Mouse (Mus musculus) midbrain, postnatal 0 days (tissue): ENCODE data around the gene Klhl20. TPM values are rescaled to one million over a fixed set of nuclear protein-coding genes. Genes with fewer than 3 reads are reported as not detected.

ENCODE experiments used
- ATAC-seq: fragments of 200-750 bp; cut with Nextera tagmentation; 2 replicates; pipeline ENCODE4 v1.8.0; 2017; ENCODE audit warnings: moderate number of reproducible peaks, mild to moderate bottlenecking, moderate TSS enrichment, moderate library complexity; ENCODE audit not compliant: low FRiP score
- DNase-seq: peaks from one replicate; pipeline ENCODE4 v3.0.0-alpha.2; 2015; ENCODE audit warnings: low spot score
- H3K27ac ChIP-seq: fragments of 300-500 bp; sonication (generic); 2 replicates; pipeline ENCODE4 v1.5.1; 2014; ENCODE audit warnings: low read depth, mild to moderate bottlenecking, low read length, mixed read lengths
- H3K27me3 ChIP-seq: fragments of 300-500 bp; sonication (generic); 2 replicates; pipeline ENCODE4 v1.6.1; 2014; ENCODE audit warnings: low read length, control low read depth, mixed read lengths; ENCODE audit not compliant: insufficient read depth
- H3K36me3 ChIP-seq: fragments of 300-500 bp; sonication (generic); 2 replicates; pipeline ENCODE4 v1.6.1; 2014; ENCODE audit warnings: low read length, control low read depth, mixed read lengths; ENCODE audit not compliant: insufficient read depth
- H3K4me1 ChIP-seq: fragments of 300-500 bp; sonication (generic); 2 replicates; pipeline ENCODE4 v1.6.1; 2014; ENCODE audit warnings: mild to moderate bottlenecking, control low read depth, antibody characterized with exemption, low read length, mixed read lengths; ENCODE audit not compliant: insufficient read depth
- H3K4me2 ChIP-seq: fragments of 300-500 bp; sonication (generic); 2 replicates; pipeline ENCODE4 v1.6.1; 2014; ENCODE audit warnings: low read depth, mild to moderate bottlenecking, low read length, mixed read lengths; ENCODE audit not compliant: poor library complexity, severe bottlenecking
- H3K4me3 ChIP-seq: fragments of 300-500 bp; sonication (generic); 2 replicates; pipeline ENCODE4 v1.5.1; 2014; ENCODE audit warnings: low read depth, mild to moderate bottlenecking, low read length, moderate library complexity
- H3K9ac ChIP-seq: fragments of 300-500 bp; sonication (generic); replicated peaks from 2 replicates; pipeline ENCODE4 v1.6.1; 2014; ENCODE audit warnings: mild to moderate bottlenecking, low read length, moderate library complexity, mixed read lengths; ENCODE audit not compliant: poor library complexity, severe bottlenecking
- H3K9me3 ChIP-seq: fragments of 300-500 bp; sonication (generic); 2 replicates; pipeline ENCODE4 v1.6.1; 2016; ENCODE audit warnings: low read length, control low read depth
- CTCF ChIP-seq: IDR thresholded peaks from 2 replicates; pipeline ENCODE4 v1.5.1; 2016; ENCODE audit warnings: antibody characterized with exemption, mild to moderate bottlenecking
- WGBS: fragments of 180-500 bp; shearing (Covaris S2); extraction: QIAGEN DNeasy Blood & Tissue Kit; methylation state at CpG from one replicate; pipeline ENCODE4 v1.1.7; 2014; 5-methylcytosine and 5-hydroxymethylcytosine counted together
- polyA plus RNA-seq: library from polyadenylated mRNA; unstranded; fragments of >200 nt; fragmentation: Nextera tagmentation; extraction: Ambion mirVana; gene quantifications from 2 replicates; pipeline ENCODE4 v1.2.1, GENCODE M21; 2015
- total RNA-seq: library from RNA; depleted of rRNA; stranded (reverse); fragments of >200 nt; gene quantifications from 2 replicates; pipeline ENCODE4 v1.2.3, GENCODE M21; 2014; rRNA removed

Klhl20 gene
- total and polyA plus RNA-seq, 2 experiments from 2014 or later: 14.2 to 19.2 TPM

GRCm38 (mm10) chr1:161038968-161039721, 92.2 kb downstream of the Klhl20 start:
- 12% methylated on average over 3 of the region's 3 CpGs for WGBS
- Histone ChIP-seq H3K9ac (no peak overlapping the region), H3K36me3 (peaks cover 20% of the 10 kb centered on the region; the same call in 1 of the 2 replicates), H3K9me3 (no peaks in the 10 kb centered on the region), H3K27ac (no peak overlapping the region), H3K27me3 (no peaks in the 10 kb centered on the region), H3K4me3 (no peak overlapping the region), H3K4me2 (no peak overlapping the region), H3K4me1 (peaks cover 3% of the 10 kb centered on the region; the same call in 1 of the 2 replicates)
- DNase-seq (no peak), ATAC-seq (no peak)
- TF ChIP-seq CTCF: no peak

Other genes starting within 250 kb of the Klhl20 start
- gene Rc3h1, start 225.1 kb downstream of the Klhl20 start, total RNA-seq: 19.0 and 26.4 TPM in 2 replicates
- 4.3 and 5.9 TPM in 2 replicates for gene Rc3h1, start 225.1 kb downstream of the Klhl20 start, polyA plus RNA-seq
- gene Serpinc1, start 152.9 kb downstream of the Klhl20 start, total RNA-seq: 0.05 TPM in 1 of 2 replicates, not detected in the other
- 3.1 and 3.4 TPM in 2 replicates for gene Serpinc1, start 152.9 kb downstream of the Klhl20 start, polyA plus RNA-seq
- gene Zbtb37, start 96.7 kb downstream of the Klhl20 start, total RNA-seq: 35.5 and 55.6 TPM in 2 replicates
- 8.5 and 12.7 TPM in 2 replicates for gene Zbtb37, start 96.7 kb downstream of the Klhl20 start, polyA plus RNA-seq
- 12.9 and 14.6 TPM in 2 replicates for gene Dars2, start 60.9 kb downstream of the Klhl20 start, total RNA-seq
- 19.6 and 22.9 TPM in 2 replicates for gene Dars2, start 60.9 kb downstream of the Klhl20 start, polyA plus RNA-seq
- gene Cenpl, start 60.8 kb downstream of the Klhl20 start, total RNA-seq: 1.4 and 2.0 TPM in 2 replicates
- gene Cenpl, start 60.8 kb downstream of the Klhl20 start, polyA plus RNA-seq: 5.2 and 6.1 TPM in 2 replicates
- gene Ankrd45, start 11.2 kb upstream of the Klhl20 start, total RNA-seq: 30.1 and 37.5 TPM in 2 replicates
- gene Ankrd45, start 11.2 kb upstream of the Klhl20 start, polyA plus RNA-seq: 28.7 and 30.5 TPM in 2 replicates
- gene Tex50, start 27.8 kb upstream of the Klhl20 start, total RNA-seq: not detected in 2 replicates
- gene Tex50, start 27.8 kb upstream of the Klhl20 start, polyA plus RNA-seq: 0.23 and 0.73 TPM in 2 replicates
- 79.1 and 90.3 TPM in 2 replicates for gene Prdx6, start 119.7 kb upstream of the Klhl20 start, total RNA-seq
- 159 and 160 TPM in 2 replicates for gene Prdx6, start 119.7 kb upstream of the Klhl20 start, polyA plus RNA-seq